Mouse (Mus musculus) heart, postnatal 0 days (tissue): ENCODE results near the gene Pikfyve. TPM values are rescaled to one million over a fixed set of nuclear protein-coding genes. Genes with fewer than 3 reads are reported as not detected.

Experiments used
- ATAC-seq: fragments of 200-750 bp; cut with Nextera tagmentation; 2 replicates; pipeline ENCODE4 v1.8.0; 2017; ENCODE audit warnings: low read depth, moderate number of reproducible peaks, moderate library complexity; ENCODE audit not compliant: insufficient read depth
- DNase-seq: peaks from one replicate; pipeline ENCODE4 v3.0.0-alpha.2; 2016; ENCODE audit warnings: low spot score
- H3K27ac ChIP-seq: fragments of 300-500 bp; sonication (generic); 2 replicates; pipeline ENCODE4 v1.5.1; 2014; ENCODE audit warnings: low read depth, mild to moderate bottlenecking
- H3K27me3 ChIP-seq: fragments of 300-500 bp; sonication (generic); 2 replicates; pipeline ENCODE4 v1.6.1; 2014; ENCODE audit warnings: low read length, mixed read lengths; ENCODE audit not compliant: control insufficient read depth, insufficient read depth
- H3K36me3 ChIP-seq: fragments of 300-500 bp; sonication (generic); replicated peaks from 2 replicates; pipeline ENCODE4 v1.6.1; 2014; ENCODE audit warnings: low read length, mixed read lengths; ENCODE audit not compliant: control insufficient read depth, insufficient read depth
- H3K4me1 ChIP-seq: fragments of 300-500 bp; sonication (generic); 2 replicates; pipeline ENCODE4 v1.6.1; 2014; ENCODE audit warnings: antibody characterized with exemption; ENCODE audit not compliant: control insufficient read depth, insufficient read depth
- H3K4me2 ChIP-seq: fragments of 300-500 bp; sonication (generic); 2 replicates; pipeline ENCODE4 v1.6.1; 2014; ENCODE audit warnings: low read depth, mild to moderate bottlenecking, low read length, moderate library complexity
- H3K4me3 ChIP-seq: fragments of 300-500 bp; sonication (generic); 2 replicates; pipeline ENCODE4 v1.5.1; 2014; ENCODE audit warnings: low read depth, low read length
- H3K9ac ChIP-seq: fragments of 300-500 bp; sonication (generic); replicated peaks from 2 replicates; pipeline ENCODE4 v1.6.1; 2014; ENCODE audit warnings: low read depth, low read length, mixed read lengths
- H3K9me3 ChIP-seq: fragments of 300-500 bp; sonication (generic); replicated peaks from 2 replicates; pipeline ENCODE4 v1.6.1; 2016; ENCODE audit warnings: low read length; ENCODE audit not compliant: control insufficient read depth
- CTCF ChIP-seq: IDR thresholded peaks from 2 replicates; pipeline ENCODE4 v1.5.1; 2016; ENCODE audit warnings: antibody characterized with exemption, control low read depth, low read depth
- EP300 ChIP-seq: IDR thresholded peaks from 2 replicates; pipeline ENCODE4 v1.6.1; 2016; ENCODE audit warnings: antibody characterized with exemption, low read depth
- WGBS: fragments of 180-500 bp; shearing (Covaris S2); extraction: QIAGEN DNeasy Blood & Tissue Kit; methylation state at CpG from one replicate; pipeline ENCODE4 v1.1.7; 2014; 5-methylcytosine and 5-hydroxymethylcytosine counted together
- polyA plus RNA-seq: library from polyadenylated mRNA; unstranded; fragments of >200 nt; fragmentation: Nextera tagmentation; extraction: Ambion mirVana; gene quantifications from 2 replicates; pipeline ENCODE4 v1.2.1, GENCODE M21; 2015
- total RNA-seq: library from RNA; depleted of rRNA; stranded (reverse); fragments of >200 nt; gene quantifications from 2 replicates; pipeline ENCODE4 v1.2.3, GENCODE M21; 2014; ENCODE audit warnings: low replicate concordance; rRNA removed

Gene Pikfyve
- total RNA-seq: 18.1 and 36.6 TPM in 2 replicates
- 3.0 and 3.4 TPM in 2 replicates for polyA plus RNA-seq

- under 1% methylated on average over 56 of the region's 71 CpGs for WGBS
- Histone ChIP-seq H3K27me3 (no peaks in the 10 kb centered on the region), H3K4me3 (peak within 1 kb of the TSS; percentile 85), H3K36me3 (no peaks in the 10 kb centered on the region; the same call in none of the 2 replicates), H3K4me2 (peak within 1 kb of the TSS; percentile 86), H3K4me1 (peaks cover 6% of the 10 kb centered on the region), H3K9ac (peak within 1 kb of the TSS; percentile 87), H3K27ac (peak within 1 kb of the TSS; percentile 84), H3K9me3 (no peaks in the 10 kb centered on the region)
- DNase-seq (peak; percentile 99), ATAC-seq (peak; percentile 100)
- TF ChIP-seq EP300: peak; percentile 89
- no peak for TF ChIP-seq CTCF
Observed at GRCm38 (mm10) chr1:65186287-65187073, at the start of gene Pikfyve, which contains the start of gene Idh1. Gene Pikfyve (plus strand): TSS chr1:65186683. Gene Idh1 (minus strand): TSS chr1:65186500.

- no peak overlapping the region for H3K9ac ChIP-seq
- DNase-seq: no peak
Observed at GRCm38 (mm10) chr1:65137560-65137959, 48.9 kb upstream of the Pikfyve start.

GRCm38 (mm10) chr1:65144783-65145182 is 41.7 kb upstream of the Pikfyve start:
- Histone ChIP-seq H3K27ac (no peak overlapping the region), H3K9ac (no peak overlapping the region), H3K4me3 (no peak overlapping the region), H3K27me3 (no peaks in the 10 kb centered on the region), H3K4me2 (no peak overlapping the region), H3K9me3 (no peaks in the 10 kb centered on the region; the same call in 1 of the 2 replicates), H3K4me1 (no peaks in the 10 kb centered on the region), H3K36me3 (no peaks in the 10 kb centered on the region)
- no peak for ATAC-seq
- 88% methylated on average over 2 of the region's 2 CpGs for WGBS
- TF ChIP-seq CTCF (no peak), EP300 (no peak)
- no peak for DNase-seq

More at GRCm38 (mm10) chr1:65137560-65137959, 48.9 kb upstream of the Pikfyve start:
- Histone ChIP-seq H3K4me1 (no peaks in the 10 kb centered on the region), H3K4me2 (no peak overlapping the region), H3K27me3 (no peaks in the 10 kb centered on the region), H3K36me3 (no peaks in the 10 kb centered on the region), H3K27ac (no peak overlapping the region), H3K4me3 (no peak overlapping the region), H3K9me3 (no peaks in the 10 kb centered on the region; the same call in 1 of the 2 replicates)
- 74% methylated on average over 6 of the region's 6 CpGs for WGBS
- ATAC-seq: no peak
- TF ChIP-seq EP300 (no peak), CTCF (no peak)

GRCm38 (mm10) chr1:65146601-65147000 is 39.9 kb upstream of the Pikfyve start:
- Histone ChIP-seq H3K4me2 (no peak overlapping the region), H3K4me1 (no peaks in the 10 kb centered on the region), H3K36me3 (no peaks in the 10 kb centered on the region), H3K9ac (no peak overlapping the region), H3K9me3 (no peaks in the 10 kb centered on the region; the same call in 1 of the 2 replicates), H3K4me3 (no peak overlapping the region), H3K27me3 (no peaks in the 10 kb centered on the region), H3K27ac (no peak overlapping the region)
- TF ChIP-seq CTCF: no peak
- TF ChIP-seq EP300: no peak
- ATAC-seq (no peak), DNase-seq (no peak)
- WGBS: 19% methylated on average over 2 of the region's 2 CpGs

- 84% methylated on average over 5 of the region's 5 CpGs for WGBS
- Histone ChIP-seq H3K4me2 (no peak overlapping the region), H3K9ac (no peak overlapping the region), H3K27ac (no peak overlapping the region), H3K27me3 (no peaks in the 10 kb centered on the region), H3K36me3 (no peaks in the 10 kb centered on the region), H3K9me3 (no peaks in the 10 kb centered on the region), H3K4me1 (no peaks in the 10 kb centered on the region), H3K4me3 (no peak overlapping the region)
- DNase-seq: no peak
- TF ChIP-seq EP300 (no peak), CTCF (no peak)
- ATAC-seq: no peak
Observed at GRCm38 (mm10) chr1:65147326-65147725, 39.2 kb upstream of the Pikfyve start.
